Mouse (Mus musculus) bone marrow, adult 2 months (tissue): ENCODE measurements around the gene Agtpbp1.

Experiments
- CTCF ChIP-seq: fragments of 200-500 bp; IDR thresholded peaks from 2 replicates; pipeline ENCODE4 v1.5.1; 2011; ENCODE audit warnings: low read length, control low read depth; ENCODE audit not compliant: control insufficient read depth, insufficient read depth
- POLR2A ChIP-seq: fragments of 200-500 bp; IDR thresholded peaks from 2 replicates; pipeline ENCODE4 v1.6.1; 2011; ENCODE audit warnings: low read depth, mild to moderate bottlenecking, control low read depth, low read length, borderline replicate concordance; ENCODE audit not compliant: control insufficient read depth

GRCm38 (mm10) chr13:59481484-59481855 lies 103.6 kb downstream of the Agtpbp1 start:
- TF ChIP-seq CTCF (no peak), POLR2A (no peak)
